Mouse (Mus musculus) left cerebral cortex, postnatal 36 days (tissue): ENCODE measurements around the gene Tmem251. TPM values are rescaled to one million over a fixed set of nuclear protein-coding genes. Genes with fewer than 3 reads are reported as not detected.

Experiments used
- DNase-seq, 2 experiments: peaks; one replicate each; pipeline ENCODE4 v3.0.0; 2021 to 2022; ENCODE audit warnings: low spot score in 2 of 2, mixed read lengths in 1 of 2
- intact Hi-C: fragments of 180-260 bp; cut with DNase I; formaldehyde crosslinking; loops from one replicate; pipeline ENCODE4 v1.15.1; 2025
- total RNA-seq, 2 experiments: library from RNA; stranded (reverse); gene quantifications; 2 replicates each; pipeline ENCODE4 v1.2.3; 2021

The Tmem251 gene
- total RNA-seq, 2 experiments from 2014 or later, result 5.4 TPM

GRCm38 (mm10) chr12:102787927-102788326, 44.4 kb downstream of the Tmem251 start:
- intact Hi-C loops, result loop anchor here (10.0 kb wide), 1 partner anchor 277 kb away; no protein-coding TSS in a partner anchor
- no peak for DNase-seq

Other genes with a start within 250 kb of the Tmem251 start
- 100 to 1,000 TPM; 168 to 185 TPM for gene Chga, start 188.8 kb upstream of the Tmem251 start, total RNA-seq
- 10 to 100 TPM; 57.6 to 66.4 TPM for gene Itpk1, start 38.8 kb upstream of the Tmem251 start, total RNA-seq
- gene Moap1, start 101 bp upstream of the Tmem251 start, total RNA-seq, result 10 to 100 TPM; 28.9 to 30.6 TPM
- gene Gm28051, start 14.0 kb downstream of the Tmem251 start, total RNA-seq, result not detected
- gene Gon7, start 14.0 kb downstream of the Tmem251 start, total RNA-seq, result 10 to 100 TPM; 12.7 to 14.5 TPM
- gene Ubr7, start 14.2 kb downstream of the Tmem251 start, total RNA-seq, result 10 to 100 TPM; 33.7 to 34.0 TPM
- gene Gm20604, start 14.9 kb downstream of the Tmem251 start, total RNA-seq, result 10 to 100 TPM; 17.4 to 20.6 TPM
- 10 to 100 TPM; 15.1 to 21.3 TPM for gene Btbd7, start 134.7 kb downstream of the Tmem251 start, total RNA-seq
- gene Cox8c, start 155.6 kb downstream of the Tmem251 start, total RNA-seq, result not detected
- 10 to 100 TPM; 42.9 to 64.5 TPM for gene Unc79, start 205.1 kb downstream of the Tmem251 start, total RNA-seq